Mouse (Mus musculus) MEL (cell line): ENCODE measurements around the gene Pigk.

Experiments used
- CHD1 ChIP-seq: IDR thresholded peaks from 2 replicates; pipeline ENCODE4 v1.6.1; 2012; ENCODE audit warnings: low read depth, mild to moderate bottlenecking, inconsistent platforms, low read length, improper control_type of control experiment
- CTCF ChIP-seq, 3 experiments: IDR thresholded peaks in 2 of 3; conservative IDR thresholded peaks in 1 of 3; 2 replicates each; pipeline ENCODE4 v1.5.1; 2011 to 2012; ENCODE audit warnings: low read length in 3 of 3, low read depth in 2 of 3, mild to moderate bottlenecking in 2 of 3, improper control_type of control experiment in 1 of 3, inconsistent platforms in 1 of 3, mixed read lengths in 1 of 3, moderate library complexity in 1 of 3; ENCODE audit not compliant: control insufficient read depth in 1 of 3, insufficient read depth in 1 of 3, poor library complexity in 1 of 3, severe bottlenecking in 1 of 3
- POLR2A ChIP-seq, 2 experiments: IDR thresholded peaks; 2 replicates each; pipeline ENCODE4 v1.6.1; 2011 to 2012; ENCODE audit warnings: low read length in 2 of 2, mild to moderate bottlenecking in 2 of 2, control low read depth in 1 of 2, improper control_type of control experiment in 1 of 2, low read depth in 1 of 2, moderate library complexity in 1 of 2; ENCODE audit not compliant: control insufficient read depth in 1 of 2, insufficient read depth in 1 of 2, poor library complexity in 1 of 2
- TAL1 ChIP-seq: IDR thresholded peaks from 2 replicates; pipeline ENCODE4 v1.6.1; 2012; ENCODE audit warnings: mild to moderate bottlenecking, inconsistent platforms, low read length, moderate library complexity, mixed read lengths
- USF1 ChIP-seq: IDR thresholded peaks from 2 replicates; pipeline ENCODE4 v1.6.1; 2014; ENCODE audit warnings: low read depth, mild to moderate bottlenecking, inconsistent platforms, low read length, improper control_type of control experiment, moderate library complexity

GRCm38 (mm10) chr3:152753920-152754764 lies 40.2 kb downstream of the Pigk start:
- TF ChIP-seq TAL1 (no peak), CTCF (IDR thresholded peaks at IDR 0.05 in 2 of 3, conservative IDR thresholded peaks at IDR 0.05 in 1 of 3; ENCODE audit: control insufficient read depth in 1 of 3, insufficient read depth in 1 of 3, low read depth in 2 of 3, low read length in 3 of 3, poor library complexity in 1 of 3, severe bottlenecking in 1 of 3) (no peak), USF1 (no peak), POLR2A (IDR thresholded peaks at IDR 0.05; ENCODE audit: control insufficient read depth in 1 of 2, insufficient read depth in 1 of 2, low read depth in 1 of 2, low read length in 2 of 2, poor library complexity in 1 of 2) (no peak), CHD1 (no peak)
